Mouse (Mus musculus) T-helper 1 cell (primary cell): Measurements from ENCODE around the gene Sned1.

ENCODE experiments used
- in situ Hi-C: fragments of 300-600 bp; cut with MboI, MseI; formaldehyde crosslinking; loops from one replicate; pipeline ENCODE4 v1.15.1; 2025; ENCODE audit warnings: high pct_unique_total_duplicates

Gene Sned1

GRCm38 (mm10) chr1:93305581-93306337, 70.1 kb downstream of the Sned1 start, which contains the start of gene Mterf4:
TSS of gene Mterf4 (minus strand) at chr1:93305915.
- in situ Hi-C loops, result no loop called here

- in situ Hi-C loops, result no loop called here
These were observed 88.3 kb downstream of the Sned1 start for GRCm38 (mm10) chr1:93323973-93324372.

- in situ Hi-C loops, result no loop called here
These were observed 90.8 kb downstream of the Sned1 start for GRCm38 (mm10) chr1:93326446-93326845.

- in situ Hi-C loops, result no loop called here
These were observed 99.0 kb downstream of the Sned1 start for GRCm38 (mm10) chr1:93334621-93335020.

GRCm38 (mm10) chr1:93342648-93343503, 107.2 kb downstream of the Sned1 start, which contains the start of the genes Ppp1r7 and Pask:
TSS of gene Ppp1r7 (plus strand) at chr1:93342854.
TSS of gene Pask (minus strand) at chr1:93343482.
- in situ Hi-C loops, result no loop called here

GRCm38 (mm10) chr1:93343504-93344047, 107.9 kb downstream of the Sned1 start:
- in situ Hi-C loops, result no loop called here

- in situ Hi-C loops, result no loop called here
These were observed 111.5 kb downstream of the Sned1 start for GRCm38 (mm10) chr1:93347176-93347575.

GRCm38 (mm10) chr1:93349701-93350100, 114.1 kb downstream of the Sned1 start:
- in situ Hi-C loops, result no loop called here
